Mouse (Mus musculus): ENCODE results near the gene Alk.

DNA sequence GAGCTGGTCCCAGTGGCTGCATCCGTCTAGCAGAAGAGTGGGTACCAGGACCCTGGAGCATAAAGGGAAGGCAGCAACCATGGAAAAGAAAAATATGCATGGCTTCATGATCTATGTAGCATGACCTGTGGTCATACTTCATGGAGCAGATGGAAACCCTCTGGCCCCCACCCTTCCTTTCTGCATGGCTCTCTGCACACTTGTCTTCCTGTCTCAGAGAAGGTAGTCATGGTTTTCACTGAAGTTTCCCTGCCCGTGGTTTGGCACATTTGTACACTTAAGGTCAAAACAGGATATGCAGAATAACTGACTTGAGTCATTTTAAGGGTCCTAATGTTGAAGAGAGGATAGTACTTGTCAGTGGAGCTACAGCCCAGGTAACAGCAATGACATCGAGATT, 16.8 kb downstream of the Alk start:
- no peak for TF ChIP-seq POLR2A (IDR thresholded peaks at IDR 0.05; ENCODE audit: low read depth, low read length)
- no peak for TF ChIP-seq CTCF (IDR thresholded peaks at IDR 0.05; ENCODE audit: borderline replicate concordance, insufficient read depth, low read length)
